ENCODE assay signal across 8 mouse cellular contexts in the genomic region with DNA sequence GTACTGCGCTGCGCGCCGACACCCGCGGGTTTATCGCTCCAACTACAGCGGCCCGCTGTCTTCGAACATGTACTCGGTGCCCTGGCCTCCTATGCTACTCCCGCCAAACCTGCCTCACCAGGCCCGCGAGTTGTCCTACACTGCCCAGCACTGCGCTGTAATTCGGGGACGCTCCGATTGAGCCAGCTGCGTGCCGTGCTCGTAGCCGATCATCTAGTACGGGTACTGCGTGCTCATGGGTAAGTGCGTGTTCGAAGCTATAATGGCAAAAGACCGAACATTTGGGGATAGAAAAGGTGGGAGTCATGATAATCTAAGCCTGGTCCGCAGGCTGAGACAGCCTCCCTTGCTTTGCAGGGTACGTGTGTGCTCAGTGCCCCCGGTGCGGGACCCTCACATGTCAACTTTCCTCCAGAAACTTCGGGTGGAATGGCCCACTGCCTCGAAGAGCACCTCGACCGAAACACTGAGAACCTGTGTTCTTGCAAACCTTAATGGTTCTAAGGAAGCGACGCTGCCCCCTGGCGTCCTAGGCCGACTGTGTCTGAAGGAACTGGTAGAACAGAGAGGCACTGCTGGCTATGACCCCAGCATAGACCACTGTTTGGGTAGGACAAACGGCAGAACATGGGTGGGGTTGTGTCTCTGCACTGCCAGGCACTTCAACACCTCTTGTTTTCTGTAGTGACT. TPM values are rescaled to one million over a fixed set of nuclear protein-coding genes. Genes with fewer than 3 reads are reported as not detected.
DNase-seq lines count a peak whose midpoint lies in the region; ATAC-seq and TF ChIP-seq lines count a peak whose summit lies in the region.

No protein-coding gene starts in this region.

- H3K36me3 ChIP-seq in E14TG2a.4 (ENCODE audit: insufficient read depth, low read length) = peaks cover 55% of the 10 kb centered on the region
- peaks cover 49% of the 10 kb centered on the region for H3K36me3 ChIP-seq in embryonic facial prominence, embryonic 15.5 days
- peaks cover 38% of the 10 kb centered on the region for H3K36me3 ChIP-seq in heart, embryonic 15.5 days
- peaks cover 48% of the 10 kb centered on the region for H3K36me3 ChIP-seq in lung, embryonic 15.5 days

- H3K4me2 ChIP-seq in embryonic facial prominence, embryonic 15.5 days (replicated peaks) = peak overlapping the region; percentile 96
- H3K4me2 ChIP-seq in heart, embryonic 15.5 days = peak overlapping the region; percentile 96
- peak overlapping the region; percentile 100 for H3K4me2 ChIP-seq in lung, embryonic 15.5 days

- 2% methylated on average over 40 of the region's 40 CpGs for WGBS in embryonic facial prominence, embryonic 15.5 days
- 1% methylated on average over 40 of the region's 40 CpGs for WGBS in heart, embryonic 15.5 days
- WGBS in lung, embryonic 15.5 days = 2% methylated on average over 40 of the region's 40 CpGs
- 1% methylated on average over 40 of the region's 40 CpGs for WGBS in olfactory bulb, adult 2 months

- TF ChIP-seq CTCF in E14TG2a.4 (conservative IDR thresholded peaks at IDR 0.05; ENCODE audit: low read length) = peak; percentile 60
- TF ChIP-seq CTCF in olfactory bulb, adult 2 months (IDR thresholded peaks at IDR 0.05; ENCODE audit: insufficient read depth, low read depth, low read length) = peak; percentile 26; the same call in 1 of the 2 replicates

- H3K4me1 ChIP-seq in E14TG2a.4 (replicated peaks; ENCODE audit: low read depth, low read length) = peaks cover 85% of the 10 kb centered on the region
- peaks cover 47% of the 10 kb centered on the region for H3K4me1 ChIP-seq in embryonic facial prominence, embryonic 15.5 days
- peaks cover 58% of the 10 kb centered on the region for H3K4me1 ChIP-seq in heart, embryonic 15.5 days (replicated peaks)
- H3K4me1 ChIP-seq in lung, embryonic 15.5 days = peaks cover 42% of the 10 kb centered on the region
- peaks cover 50% of the 10 kb centered on the region for H3K4me1 ChIP-seq in olfactory bulb, adult 2 months (ENCODE audit: control insufficient read depth, insufficient read depth, low read length)

- ATAC-seq in embryonic facial prominence, embryonic 15.5 days (ENCODE audit: insufficient number of reproducible peaks, low FRiP score, low TSS enrichment, low read depth) = no peak
- ATAC-seq in heart, embryonic 15.5 days (replicated peaks; ENCODE audit: insufficient number of reproducible peaks, insufficient read depth, low FRiP score, low read depth) = 0 out of 2 replicates have a peak, but pooled peaks have one; percentile 1
- no peak for ATAC-seq in lung, embryonic 15.5 days (ENCODE audit: borderline replicate concordance, extremely low read depth, low FRiP score, low TSS enrichment)

- DNase-seq in adrenal gland, postnatal 25 days = peak; percentile 86
- DNase-seq in kidney, postnatal 14 days = peak; percentile 85
- DNase-seq in thymus, postnatal 10 days (ENCODE audit: low spot score in 2 of 2) = peak; percentile 87 to 92

- H3K27me3 ChIP-seq in E14TG2a.4 (ENCODE audit: insufficient read depth, low read length) = no peaks in the 10 kb centered on the region
- H3K27me3 ChIP-seq in embryonic facial prominence, embryonic 15.5 days = no peaks in the 10 kb centered on the region
- no peaks in the 10 kb centered on the region for H3K27me3 ChIP-seq in heart, embryonic 15.5 days
- no peaks in the 10 kb centered on the region for H3K27me3 ChIP-seq in lung, embryonic 15.5 days

- no peak for TF ChIP-seq POLR2A in olfactory bulb, adult 2 months (IDR thresholded peaks at IDR 0.05; ENCODE audit: insufficient read depth, low read depth, low read length)

- peak overlapping the region; percentile 68 for H3K27ac ChIP-seq in embryonic facial prominence, embryonic 15.5 days (replicated peaks)
- peak overlapping the region; percentile 67 for H3K27ac ChIP-seq in heart, embryonic 15.5 days
- peak overlapping the region; percentile 54 for H3K27ac ChIP-seq in lung, embryonic 15.5 days
- H3K27ac ChIP-seq in olfactory bulb, adult 2 months (ENCODE audit: insufficient read depth, low read depth, low read length) = peak overlapping the region; percentile 7

- H3K9ac ChIP-seq in embryonic facial prominence, embryonic 15.5 days = peak overlapping the region; percentile 48
- peak overlapping the region; percentile 68 for H3K9ac ChIP-seq in heart, embryonic 15.5 days
- H3K9ac ChIP-seq in lung, embryonic 15.5 days = peak overlapping the region; percentile 61

- H3K9me3 ChIP-seq in E14TG2a.4 (ENCODE audit: low read length) = no peaks in the 10 kb centered on the region
- no peaks in the 10 kb centered on the region for H3K9me3 ChIP-seq in embryonic facial prominence, embryonic 15.5 days (replicated peaks)
- H3K9me3 ChIP-seq in heart, embryonic 15.5 days (replicated peaks) = no peaks in the 10 kb centered on the region
- no peaks in the 10 kb centered on the region for H3K9me3 ChIP-seq in lung, embryonic 15.5 days

- H3K4me3 ChIP-seq in E14TG2a.4 (replicated peaks; ENCODE audit: low read length) = peak overlapping the region; percentile 92
- peak overlapping the region; percentile 69 for H3K4me3 ChIP-seq in embryonic facial prominence, embryonic 15.5 days (replicated peaks)
- H3K4me3 ChIP-seq in heart, embryonic 15.5 days = peak overlapping the region; percentile 69
- H3K4me3 ChIP-seq in lung, embryonic 15.5 days = peak overlapping the region; percentile 58
- H3K4me3 ChIP-seq in olfactory bulb, adult 2 months (ENCODE audit: insufficient read depth, low read depth, low read length) = peak overlapping the region; percentile 59

RNA-seq across cellular contexts. Expression of a gene that starts 0.7 kb away (rescaled TPM):
- total RNA-seq in adrenal gland, postnatal 25 days (2021) = 79.2 and 85.4 TPM in 2 replicates
- 137 and 139 TPM in 2 replicates for polyA plus RNA-seq in embryonic facial prominence, embryonic 15.5 days (2015; fragmentation: Nextera tagmentation; extraction: Ambion mirVana)
- 66.8 and 103 TPM in 2 replicates for polyA plus RNA-seq in heart, embryonic 15.5 days (2015; fragmentation: Nextera tagmentation; extraction: Ambion mirVana)
- polyA plus RNA-seq in lung, embryonic 15.5 days (2015; fragmentation: Nextera tagmentation; extraction: Ambion mirVana) = 139 and 150 TPM in 2 replicates
- not detected in 2 replicates for polyA plus RNA-seq in olfactory bulb, adult 2 months (2012; ENCODE audit: insufficient read depth, insufficient read length, low replicate concordance, missing spikeins)

RNA-seq across cellular contexts. Expression of a gene that starts 3.1 kb away (rescaled TPM):
- 59.8 and 65.9 TPM in 2 replicates for total RNA-seq in adrenal gland, postnatal 25 days (2021)
- polyA plus RNA-seq in embryonic facial prominence, embryonic 15.5 days (2015; fragmentation: Nextera tagmentation; extraction: Ambion mirVana) = 63.8 and 65.6 TPM in 2 replicates
- 52.6 and 55.4 TPM in 2 replicates for polyA plus RNA-seq in heart, embryonic 15.5 days (2015; fragmentation: Nextera tagmentation; extraction: Ambion mirVana)
- 49.2 and 49.4 TPM in 2 replicates for polyA plus RNA-seq in lung, embryonic 15.5 days (2015; fragmentation: Nextera tagmentation; extraction: Ambion mirVana)
- polyA plus RNA-seq in olfactory bulb, adult 2 months (2012; ENCODE audit: insufficient read depth, insufficient read length, low replicate concordance, missing spikeins) = not detected in 2 replicates

RNA-seq across cellular contexts. Expression of a gene that starts 8.2 kb away (rescaled TPM):
- 90.9 and 141 TPM in 2 replicates for total RNA-seq in adrenal gland, postnatal 25 days (2021)
- 89.6 and 93.7 TPM in 2 replicates for polyA plus RNA-seq in embryonic facial prominence, embryonic 15.5 days (2015; fragmentation: Nextera tagmentation; extraction: Ambion mirVana)
- 42.5 and 68.5 TPM in 2 replicates for polyA plus RNA-seq in heart, embryonic 15.5 days (2015; fragmentation: Nextera tagmentation; extraction: Ambion mirVana)
- 131 and 134 TPM in 2 replicates for polyA plus RNA-seq in lung, embryonic 15.5 days (2015; fragmentation: Nextera tagmentation; extraction: Ambion mirVana)
- polyA plus RNA-seq in olfactory bulb, adult 2 months (2012; ENCODE audit: insufficient read depth, insufficient read length, low replicate concordance, missing spikeins) = 73.0 TPM in 1 of 2 replicates, not detected in the other

RNA-seq across cellular contexts. Expression of a gene that starts 10.3 kb away (rescaled TPM):
- 66.3 and 95.0 TPM in 2 replicates for total RNA-seq in adrenal gland, postnatal 25 days (2021)
- 172 and 173 TPM in 2 replicates for polyA plus RNA-seq in embryonic facial prominence, embryonic 15.5 days (2015; fragmentation: Nextera tagmentation; extraction: Ambion mirVana)
- polyA plus RNA-seq in heart, embryonic 15.5 days (2015; fragmentation: Nextera tagmentation; extraction: Ambion mirVana) = 81.6 and 97.3 TPM in 2 replicates
- 178 TPM in 2 replicates for polyA plus RNA-seq in lung, embryonic 15.5 days (2015; fragmentation: Nextera tagmentation; extraction: Ambion mirVana)
- not detected in 2 replicates for polyA plus RNA-seq in olfactory bulb, adult 2 months (2012; ENCODE audit: insufficient read depth, insufficient read length, low replicate concordance, missing spikeins)

RNA-seq across cellular contexts. Expression of a gene that starts 27.1 kb away (rescaled TPM):
- 8.7 and 10.5 TPM in 2 replicates for total RNA-seq in adrenal gland, postnatal 25 days (2021)
- 10.4 and 12.2 TPM in 2 replicates for polyA plus RNA-seq in embryonic facial prominence, embryonic 15.5 days (2015; fragmentation: Nextera tagmentation; extraction: Ambion mirVana)
- polyA plus RNA-seq in heart, embryonic 15.5 days (2015; fragmentation: Nextera tagmentation; extraction: Ambion mirVana) = 18.6 and 20.9 TPM in 2 replicates
- polyA plus RNA-seq in lung, embryonic 15.5 days (2015; fragmentation: Nextera tagmentation; extraction: Ambion mirVana) = 7.7 and 7.9 TPM in 2 replicates
- polyA plus RNA-seq in olfactory bulb, adult 2 months (2012; ENCODE audit: insufficient read depth, insufficient read length, low replicate concordance, missing spikeins) = not detected in 2 replicates

Comparison
In these comparisons a context has a peak if more than half of its experiments do, and no peak if none do; other contexts are left out.
1. H3K27ac ChIP-seq: peak in every context shown above with its lines; median percentile 68 in embryonic facial prominence, embryonic 15.5 days; 67 in heart, embryonic 15.5 days; 54 in lung, embryonic 15.5 days; 7 in olfactory bulb, adult 2 months.
2. RNA of a gene that starts 3.1 kb away (polyA plus RNA-seq): 63.8 to 65.6 TPM in embryonic facial prominence, embryonic 15.5 days, 52.6 to 55.4 TPM in heart, embryonic 15.5 days and 49.2 to 49.4 TPM in lung, embryonic 15.5 days; not detected in olfactory bulb, adult 2 months; every median in the first group is over 10 times any median in the second.
3. Peak in every context shown above with its lines, with median percentiles within 50 percentile points of each other: H3K4me3 ChIP-seq, DNase-seq, H3K4me2 ChIP-seq and H3K9ac ChIP-seq.